Mouse (Mus musculus) heart, embryonic 10.5 days (tissue): ENCODE results near the gene Hsd17b12. TPM values are rescaled to one million over a fixed set of nuclear protein-coding genes. Genes with fewer than 3 reads are reported as not detected.

Experiments used
- DNase-seq: peaks from one replicate; pipeline ENCODE4 v3.0.0-alpha.2; 2017; ENCODE audit warnings: low spot score
- H3K27ac ChIP-seq: fragments of 300-500 bp; sonication (generic); 2 replicates; pipeline ENCODE4 v1.5.1; 2016; ENCODE audit warnings: mild to moderate bottlenecking
- H3K27me3 ChIP-seq: fragments of 300-500 bp; sonication (generic); 2 replicates; pipeline ENCODE4 v1.6.1; 2016; ENCODE audit warnings: mild to moderate bottlenecking; ENCODE audit not compliant: poor library complexity, insufficient read depth, severe bottlenecking
- H3K36me3 ChIP-seq: fragments of 300-500 bp; sonication (generic); 2 replicates; pipeline ENCODE4 v1.6.1; 2016; ENCODE audit warnings: mild to moderate bottlenecking, moderate library complexity
- H3K4me1 ChIP-seq: fragments of 300-500 bp; sonication (generic); 2 replicates; pipeline ENCODE4 v1.6.1; 2016; ENCODE audit warnings: mild to moderate bottlenecking
- H3K4me3 ChIP-seq: fragments of 300-500 bp; sonication (generic); 2 replicates; pipeline ENCODE4 v1.5.1; 2016; ENCODE audit warnings: mild to moderate bottlenecking, moderate library complexity
- H3K9me3 ChIP-seq: fragments of 300-500 bp; sonication (generic); 2 replicates; pipeline ENCODE4 v1.6.1; 2016; ENCODE audit warnings: mild to moderate bottlenecking, moderate library complexity
- WGBS: fragments of 180-500 bp; shearing (Covaris S2); methylation state at CpG from one replicate; pipeline ENCODE4 v1.1.7; 2016; 5-methylcytosine and 5-hydroxymethylcytosine counted together
- polyA plus RNA-seq: library from polyadenylated mRNA; unstranded; fragments of >200 nt; fragmentation: Nextera tagmentation; extraction: Ambion mirVana; gene quantifications from 2 replicates; pipeline ENCODE4 v1.2.1, GENCODE M21; 2016

Hsd17b12 gene
- polyA plus RNA-seq: 99.6 and 101 TPM in 2 replicates

GRCm38 (mm10) chr2:94157592-94158519, at the start of gene Hsd17b12:
Hsd17b12 (minus strand) TSS chr2:94157964.
- Histone ChIP-seq H3K27ac (peak within 1 kb of the TSS; percentile 97), H3K9me3 (no peaks in the 10 kb centered on the region), H3K27me3 (no peaks in the 10 kb centered on the region), H3K4me1 (peaks cover 24% of the 10 kb centered on the region), H3K36me3 (no peaks in the 10 kb centered on the region), H3K4me3 (peak within 1 kb of the TSS; percentile 91)
- DNase-seq: peak; percentile 100
- under 1% methylated on average over 69 of the region's 69 CpGs for WGBS

DNA sequence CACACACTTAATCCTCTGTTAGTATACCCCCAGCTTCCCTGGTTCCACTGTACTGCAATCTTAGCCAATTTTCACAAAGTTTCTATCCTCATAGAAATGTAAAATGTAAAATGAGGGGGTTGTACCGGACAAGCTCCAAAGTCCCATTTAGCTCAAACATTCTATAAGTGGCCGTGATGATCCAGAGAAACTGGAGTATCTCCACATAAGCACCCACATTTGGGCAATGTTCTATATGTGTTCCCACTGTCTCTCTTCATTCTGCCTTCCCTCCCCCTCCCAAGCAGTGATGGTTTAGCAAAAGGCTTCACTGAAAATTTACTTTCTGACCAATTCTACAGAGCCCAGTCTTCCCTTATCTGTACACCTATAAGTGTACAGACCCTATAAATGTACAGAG, 27.1 kb upstream of the Hsd17b12 start:
- no peak overlapping the region for H3K4me3 ChIP-seq
- no peaks in the 10 kb centered on the region for H3K9me3 ChIP-seq
- DNase-seq: no peak
- peaks cover 3% of the 10 kb centered on the region; the same call in 1 of the 2 replicates for H3K27me3 ChIP-seq
- H3K27ac ChIP-seq: no peak overlapping the region
- H3K36me3 ChIP-seq: no peaks in the 10 kb centered on the region
- 84% methylated on average over 2 of the region's 2 CpGs for WGBS
- no peaks in the 10 kb centered on the region for H3K4me1 ChIP-seq

DNA sequence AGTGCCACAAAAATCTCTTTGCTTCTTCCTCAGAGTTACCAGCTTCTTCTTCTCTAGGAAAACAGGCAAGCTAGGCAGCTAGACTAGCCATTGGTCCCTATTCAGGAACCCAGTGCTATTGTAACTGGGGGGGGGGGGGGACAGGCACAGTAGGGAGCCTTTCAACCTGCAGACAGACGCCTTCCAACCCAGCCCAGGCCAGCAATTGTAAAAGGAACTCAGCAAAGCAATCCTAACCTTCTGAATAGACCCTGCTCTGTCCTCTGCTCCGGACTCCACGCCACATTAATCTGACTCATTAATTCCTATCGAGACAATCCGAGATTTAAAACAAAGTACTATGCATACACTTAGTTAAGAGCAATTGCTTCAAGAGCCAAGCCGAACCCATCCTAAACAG, 26.4 kb upstream of the Hsd17b12 start:
- H3K27me3 ChIP-seq: peaks cover 3% of the 10 kb centered on the region; the same call in 1 of the 2 replicates
- no peaks in the 10 kb centered on the region for H3K9me3 ChIP-seq
- WGBS: 38% methylated on average over 6 of the region's 6 CpGs
- no peak overlapping the region for H3K27ac ChIP-seq
- H3K4me1 ChIP-seq: no peaks in the 10 kb centered on the region
- no peak overlapping the region for H3K4me3 ChIP-seq
- DNase-seq: no peak
- H3K36me3 ChIP-seq: no peaks in the 10 kb centered on the region

DNA sequence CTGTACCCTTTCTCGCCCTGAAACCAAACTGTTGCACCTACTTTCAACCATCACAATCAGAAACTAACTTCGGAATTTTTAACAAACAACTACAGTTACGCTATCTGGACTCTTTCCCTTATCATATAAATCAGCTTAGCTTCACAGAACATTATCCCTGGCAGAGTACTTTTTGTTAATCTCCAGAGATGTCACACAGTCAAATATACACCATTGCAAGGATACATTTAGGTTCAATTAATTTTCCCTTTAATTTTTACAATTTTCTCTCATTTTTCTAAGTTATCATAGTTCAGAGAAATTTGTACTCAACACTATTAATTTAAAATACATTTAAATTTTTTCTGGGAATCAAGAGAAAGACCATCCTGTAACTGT, 21.3 kb upstream of the Hsd17b12 start:
- H3K9me3 ChIP-seq: no peaks in the 10 kb centered on the region
- H3K36me3 ChIP-seq: no peaks in the 10 kb centered on the region
- H3K4me3 ChIP-seq: peak overlapping the region; percentile 97
- H3K27ac ChIP-seq: peak overlapping the region; percentile 96
- H3K27me3 ChIP-seq: no peaks in the 10 kb centered on the region
- DNase-seq: no peak
- H3K4me1 ChIP-seq: peaks cover 13% of the 10 kb centered on the region
- under 1% methylated on average over 3 of the region's 3 CpGs for WGBS

DNA sequence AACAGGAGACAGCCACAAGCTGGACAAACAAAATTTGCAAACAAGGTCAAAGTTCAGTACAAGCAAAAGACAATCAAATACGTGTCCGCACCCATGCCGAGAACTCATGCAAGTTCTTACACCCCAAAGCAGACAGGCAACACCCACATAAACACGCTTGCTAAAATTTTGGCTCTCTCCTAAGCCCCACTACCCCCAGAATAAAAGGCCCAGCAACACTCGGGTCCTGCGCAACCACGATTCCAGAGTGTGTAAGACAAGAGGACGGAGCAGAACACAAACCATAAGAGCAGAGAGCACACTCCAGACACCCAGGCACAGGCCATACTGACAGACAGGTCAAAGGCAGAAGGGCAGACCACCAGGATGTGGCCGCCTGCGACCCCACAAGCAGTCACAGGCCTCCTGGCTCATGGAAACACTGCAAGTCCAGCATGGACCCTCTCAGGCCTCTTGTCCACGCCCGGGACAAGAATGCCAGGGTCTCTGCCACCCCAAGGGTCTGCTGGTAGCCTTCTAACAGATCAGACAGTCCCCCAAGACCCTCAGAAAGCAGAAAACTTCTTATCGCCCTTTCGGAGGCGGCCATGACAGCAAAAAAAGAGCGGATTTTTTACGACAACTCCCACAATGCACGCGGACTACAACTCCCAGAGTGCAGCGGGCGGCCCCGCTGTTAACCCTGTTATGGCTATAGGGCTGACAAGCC, 20.7 kb upstream of the Hsd17b12 start:
- Histone ChIP-seq H3K4me1 (peaks cover 13% of the 10 kb centered on the region), H3K36me3 (no peaks in the 10 kb centered on the region), H3K27ac (peak overlapping the region; percentile 96), H3K27me3 (no peaks in the 10 kb centered on the region), H3K4me3 (peak overlapping the region; percentile 97), H3K9me3 (no peaks in the 10 kb centered on the region)
- 2% methylated on average over 22 of the region's 22 CpGs for WGBS
- peak; percentile 92 for DNase-seq

DNA sequence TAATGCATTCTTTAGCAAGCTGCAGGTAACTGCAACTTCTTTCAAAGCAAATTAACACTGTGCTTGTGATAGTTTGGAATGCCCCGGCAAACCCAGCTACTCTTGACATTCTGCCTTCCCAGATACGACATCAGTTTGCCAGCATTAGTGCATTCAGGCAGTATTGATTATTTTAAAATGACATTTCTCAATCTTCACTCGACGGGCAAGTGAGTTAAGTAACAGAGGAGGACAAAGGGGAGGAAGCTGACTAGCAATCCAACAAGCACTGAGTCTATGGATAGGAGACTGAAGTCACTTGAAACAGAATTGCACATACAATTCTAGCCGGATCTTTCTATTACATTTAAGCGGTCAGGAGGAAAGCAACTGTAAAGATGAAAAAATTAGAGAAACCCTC, 19.5 kb upstream of the Hsd17b12 start:
- peaks cover 13% of the 10 kb centered on the region for H3K4me1 ChIP-seq
- WGBS: 84% methylated on average over 6 of the region's 6 CpGs
- H3K4me3 ChIP-seq: peak overlapping the region; percentile 97; the same call in 1 of the 2 replicates
- no peak for DNase-seq
- H3K27ac ChIP-seq: no peak overlapping the region
- no peaks in the 10 kb centered on the region for H3K9me3 ChIP-seq
- no peaks in the 10 kb centered on the region for H3K27me3 ChIP-seq
- H3K36me3 ChIP-seq: no peaks in the 10 kb centered on the region

- WGBS: 87% methylated on average over 3 of the region's 3 CpGs
- no peak overlapping the region for H3K4me3 ChIP-seq
- H3K36me3 ChIP-seq: no peaks in the 10 kb centered on the region
- DNase-seq: no peak
- peaks cover 13% of the 10 kb centered on the region for H3K4me1 ChIP-seq
- H3K9me3 ChIP-seq: no peaks in the 10 kb centered on the region
- H3K27ac ChIP-seq: no peak overlapping the region
- no peaks in the 10 kb centered on the region for H3K27me3 ChIP-seq
These were observed 18.6 kb upstream of the Hsd17b12 start for GRCm38 (mm10) chr2:94176381-94176780.

DNA sequence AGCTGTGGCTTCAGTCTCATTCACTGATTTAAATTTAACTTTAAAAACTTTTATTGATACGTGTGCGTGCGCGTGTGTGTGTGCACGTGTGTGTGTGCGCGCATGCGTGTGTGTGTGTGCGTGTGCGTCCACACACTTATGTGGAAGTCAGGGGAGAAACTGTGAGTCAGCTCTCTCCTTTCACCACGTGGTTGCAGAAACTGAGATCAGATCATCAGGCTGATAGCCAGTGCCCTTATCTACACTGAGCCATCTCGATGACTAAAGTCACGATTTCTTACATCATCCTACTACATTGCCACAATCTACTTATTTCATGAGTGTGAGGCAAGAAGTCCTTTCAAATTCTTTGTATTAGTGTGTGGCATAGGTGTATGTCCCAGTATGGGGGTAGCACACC, 15.8 kb upstream of the Hsd17b12 start:
- Histone ChIP-seq H3K36me3 (no peaks in the 10 kb centered on the region), H3K4me3 (no peak overlapping the region), H3K4me1 (peaks cover 13% of the 10 kb centered on the region), H3K27ac (no peak overlapping the region), H3K9me3 (no peaks in the 10 kb centered on the region), H3K27me3 (no peaks in the 10 kb centered on the region)
- 91% methylated on average over 13 of the region's 13 CpGs for WGBS
- DNase-seq: no peak

- Histone ChIP-seq H3K36me3 (no peaks in the 10 kb centered on the region), H3K27me3 (0 out of 2 replicates have a peak, but pooled peaks cover 4% of the 10 kb centered on the region), H3K4me3 (no peak overlapping the region), H3K27ac (no peak overlapping the region), H3K9me3 (no peaks in the 10 kb centered on the region), H3K4me1 (no peaks in the 10 kb centered on the region; the same call in 1 of the 2 replicates)
- WGBS: 53% methylated on average over 2 of the region's 2 CpGs
- no peak for DNase-seq
These were observed 5.4 kb upstream of the Hsd17b12 start for GRCm38 (mm10) chr2:94163207-94163606.

- H3K27ac ChIP-seq: no peak overlapping the region
- no peaks in the 10 kb centered on the region; the same call in 1 of the 2 replicates for H3K4me1 ChIP-seq
- no peak for DNase-seq
- WGBS: 68% methylated on average over 6 of the region's 6 CpGs
- H3K36me3 ChIP-seq: no peaks in the 10 kb centered on the region
- H3K4me3 ChIP-seq: no peak overlapping the region
- H3K9me3 ChIP-seq: no peaks in the 10 kb centered on the region
- H3K27me3 ChIP-seq: 0 out of 2 replicates have a peak, but pooled peaks cover 4% of the 10 kb centered on the region
These were observed 4.4 kb upstream of the Hsd17b12 start for GRCm38 (mm10) chr2:94162141-94162540.

DNA sequence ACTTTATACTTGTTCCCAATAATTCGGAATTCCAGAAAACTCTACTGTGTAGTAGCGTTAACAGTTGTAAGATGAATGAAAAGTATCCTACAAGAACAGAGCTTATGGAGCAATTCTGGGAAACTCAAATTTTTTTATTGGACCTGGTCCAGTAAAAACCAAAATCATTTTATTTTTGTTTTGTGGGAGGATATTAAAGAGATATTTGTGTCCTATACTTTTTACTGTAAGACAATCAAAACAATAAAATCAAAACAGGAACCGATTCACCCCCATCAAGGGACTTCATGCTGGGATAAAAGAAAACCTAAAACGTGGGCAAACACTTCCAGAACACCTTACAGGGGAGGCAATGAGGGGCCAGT, 738 bp upstream of the Hsd17b12 start:
- peak overlapping the region; percentile 91 for H3K4me3 ChIP-seq
- H3K27me3 ChIP-seq: no peaks in the 10 kb centered on the region
- no peaks in the 10 kb centered on the region for H3K36me3 ChIP-seq
- DNase-seq: no peak
- H3K9me3 ChIP-seq: no peaks in the 10 kb centered on the region
- 18% methylated on average over 4 of the region's 4 CpGs for WGBS
- peak overlapping the region; percentile 81 for H3K27ac ChIP-seq
- peaks cover 18% of the 10 kb centered on the region for H3K4me1 ChIP-seq

DNA sequence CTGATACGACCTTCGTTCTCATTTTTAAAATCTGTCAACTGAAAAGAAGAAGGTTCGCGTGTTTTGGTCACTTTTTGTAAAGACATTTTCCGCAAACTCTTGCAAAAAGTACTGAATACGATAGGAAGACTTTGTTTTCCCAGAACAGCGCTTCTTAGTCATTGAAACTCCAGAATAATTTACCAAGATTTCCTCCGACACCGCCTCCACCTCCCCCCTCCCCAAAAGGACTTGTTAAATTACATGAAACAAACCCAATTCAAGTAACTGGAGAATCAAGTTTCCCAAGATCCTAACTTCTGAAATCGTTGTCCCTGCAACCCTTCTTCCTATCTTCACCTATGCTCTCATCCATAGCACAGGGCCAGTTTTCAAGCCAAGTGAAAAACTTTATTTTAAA, 713 bp downstream of the Hsd17b12 start:
- Histone ChIP-seq H3K27ac (peak overlapping the region; percentile 97), H3K4me3 (peak overlapping the region; percentile 91), H3K9me3 (no peaks in the 10 kb centered on the region), H3K4me1 (peaks cover 32% of the 10 kb centered on the region), H3K27me3 (no peaks in the 10 kb centered on the region), H3K36me3 (no peaks in the 10 kb centered on the region)
- DNase-seq: no peak
- WGBS: 2% methylated on average over 10 of the region's 10 CpGs

DNA sequence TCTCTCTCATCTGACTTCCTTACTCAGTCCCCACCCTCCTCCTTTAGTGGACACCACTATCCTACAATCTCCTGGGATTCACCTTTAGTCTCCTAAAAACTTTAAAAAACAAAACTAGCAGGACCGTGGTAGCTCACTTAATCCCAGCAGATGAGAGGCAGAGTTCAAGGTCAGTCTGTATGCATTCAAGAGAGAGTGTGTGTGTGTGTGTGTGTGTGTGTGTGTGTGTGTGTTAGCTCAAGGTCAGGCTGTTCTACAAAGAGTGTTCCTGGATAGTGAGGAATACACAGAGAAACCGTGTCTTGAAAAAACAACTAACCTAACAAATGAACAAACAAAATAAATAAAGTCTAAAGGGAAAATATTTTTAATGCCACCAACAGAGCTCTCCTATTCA, 12.6 kb downstream of the Hsd17b12 start:
- Histone ChIP-seq H3K4me3 (no peak overlapping the region), H3K9me3 (no peaks in the 10 kb centered on the region), H3K36me3 (no peaks in the 10 kb centered on the region), H3K27me3 (no peaks in the 10 kb centered on the region), H3K4me1 (peaks cover 18% of the 10 kb centered on the region; the same call in 1 of the 2 replicates), H3K27ac (peak overlapping the region; percentile 18; the same call in 1 of the 2 replicates)
- 49% methylated on average over 2 of the region's 2 CpGs for WGBS
- no peak for DNase-seq
